In genomic region chr3:96560881-96561668, GRCm38 (mm10) we compare ENCODE assay signal across 8 mouse cellular contexts. TPM values are rescaled to one million over a fixed set of nuclear protein-coding genes. Genes with fewer than 3 reads are reported as not detected.
A peak's percentile ranks its signal among the peaks of the same experiment; 100 is the strongest.
DNase-seq lines count a peak whose midpoint lies in the region; ATAC-seq and TF ChIP-seq lines count a peak whose summit lies in the region.

No protein-coding gene starts in this region.

- no peak overlapping the region for H3K4me2 ChIP-seq in hindbrain, embryonic 11.5 days (replicated peaks; ENCODE audit: low read depth, low read length)
- peak overlapping the region; percentile 70 for H3K4me2 ChIP-seq in liver, postnatal 0 days (ENCODE audit: low read depth, low read length)

- 91% methylated on average over 9 of the region's 9 CpGs for WGBS in hindbrain, embryonic 11.5 days
- 52% methylated on average over 9 of the region's 9 CpGs for whole genome bisulfite sequencing in liver, postnatal 0 days (ENCODE audit: insufficient replicate concordance)

- TF ChIP-seq CTCF in G1E (IDR thresholded peaks at IDR 0.05; ENCODE audit: low read depth, low read length) = no peak
- TF ChIP-seq CTCF in liver, postnatal 0 days (IDR thresholded peaks at IDR 0.05; ENCODE audit: low read depth) = no peak

- ATAC-seq in G1E (ENCODE audit: extremely low read depth, insufficient number of reproducible peaks, low FRiP score, poor library complexity, severe bottlenecking) = no peak
- no peak for ATAC-seq in hindbrain, embryonic 11.5 days (ENCODE audit: low FRiP score)
- ATAC-seq in liver, postnatal 0 days = peak; percentile 12
- ATAC-seq in granulocyte monocyte progenitor cell, adult 5-6 weeks (replicated peaks; ENCODE audit: poor library complexity, severe bottlenecking) = no peak

- H3K27me3 ChIP-seq in G1E (ENCODE audit: insufficient read depth, low read length) = no peaks in the 10 kb centered on the region
- no peaks in the 10 kb centered on the region for H3K27me3 ChIP-seq in hindbrain, embryonic 11.5 days (ENCODE audit: control insufficient read depth, insufficient read depth, low read length)
- H3K27me3 ChIP-seq in liver, postnatal 0 days (ENCODE audit: insufficient read depth, low read length) = no peaks in the 10 kb centered on the region

- 0 out of 2 replicates have a peak overlapping the region, but pooled peaks have one; percentile 6 for H3K27ac ChIP-seq in hindbrain, embryonic 11.5 days (ENCODE audit: low read depth, low read length)
- H3K27ac ChIP-seq in liver, postnatal 0 days (ENCODE audit: low read depth) = peak overlapping the region; percentile 99

- no peaks in the 10 kb centered on the region for H3K9me3 ChIP-seq in G1E (replicated peaks)
- no peaks in the 10 kb centered on the region for H3K9me3 ChIP-seq in hindbrain, embryonic 11.5 days (ENCODE audit: control insufficient read depth, low read length)
- no peaks in the 10 kb centered on the region for H3K9me3 ChIP-seq in liver, postnatal 0 days (ENCODE audit: low read length)

- peaks cover 28% of the 10 kb centered on the region for H3K36me3 ChIP-seq in G1E (replicated peaks)
- H3K36me3 ChIP-seq in hindbrain, embryonic 11.5 days (ENCODE audit: control insufficient read depth, insufficient read depth, low read length) = no peaks in the 10 kb centered on the region
- H3K36me3 ChIP-seq in liver, postnatal 0 days (replicated peaks; ENCODE audit: insufficient read depth, low read length) = peaks cover 25% of the 10 kb centered on the region

- H3K4me3 ChIP-seq in G1E (ENCODE audit: low read depth, low read length) = peak overlapping the region; percentile 80; the same call in 1 of the 2 replicates
- H3K4me3 ChIP-seq in hindbrain, embryonic 11.5 days (ENCODE audit: low read depth, low read length) = no peak overlapping the region
- H3K4me3 ChIP-seq in liver, postnatal 0 days (ENCODE audit: low read depth, low read length) = peak overlapping the region; percentile 91

- peak; percentile 16 for DNase-seq in adrenal gland, postnatal 14 days
- no peak for DNase-seq in adrenal gland, postnatal 4 days (ENCODE audit: low spot score in 2 of 2)
- no peak for DNase-seq in G1E (ENCODE audit: low spot score)
- no peak for DNase-seq in hindbrain, embryonic 11.5 days (ENCODE audit: low spot score)
- DNase-seq in liver, postnatal 0 days = peak; percentile 58
- DNase-seq in thymus, postnatal 10 days (ENCODE audit: low spot score in 2 of 2) = no peak
- DNase-seq in ovary, postnatal 14 days (ENCODE audit: low spot score) = no peak

- peaks cover 51% of the 10 kb centered on the region for H3K4me1 ChIP-seq in G1E (ENCODE audit: insufficient read depth, low read depth, low read length)
- H3K4me1 ChIP-seq in hindbrain, embryonic 11.5 days (replicated peaks; ENCODE audit: control insufficient read depth, insufficient read depth, low read length) = no peaks in the 10 kb centered on the region; the same call in 1 of the 2 replicates
- peaks cover 22% of the 10 kb centered on the region for H3K4me1 ChIP-seq in liver, postnatal 0 days (ENCODE audit: insufficient read depth)

- no peak overlapping the region for H3K9ac ChIP-seq in hindbrain, embryonic 11.5 days (ENCODE audit: low read depth, low read length)
- peak overlapping the region; percentile 98 for H3K9ac ChIP-seq in liver, postnatal 0 days (replicated peaks)

- 0 out of 2 replicates have a peak, but pooled peaks have one; percentile 9 for TF ChIP-seq EP300 in liver, postnatal 0 days (IDR thresholded peaks at IDR 0.05; ENCODE audit: low read depth)

RNA-seq across cellular contexts. Expression of gene Txnip, which starts 3.3 kb away (rescaled TPM):
- total RNA-seq in adrenal gland, postnatal 14 days (2021) = 479 and 772 TPM in 2 replicates
- total RNA-seq in adrenal gland, postnatal 4 days (2021) = 100 to 1,000 TPM; 980 to 992 TPM
- 1,322 and 1,463 TPM in 2 replicates for total RNA-seq in G1E (2014; fragmentation: Nextera tagmentation)
- total RNA-seq in G1E (2017) = 307 and 332 TPM in 2 replicates
- 16.1 and 19.5 TPM in 2 replicates for polyA plus RNA-seq in G1E (2012)
- polyA plus RNA-seq in hindbrain, embryonic 11.5 days (2014; fragmentation: Nextera tagmentation; extraction: Ambion mirVana) = 48.9 and 53.4 TPM in 2 replicates
- 65.3 and 72.4 TPM in 2 replicates for polyA plus RNA-seq in liver, postnatal 0 days (2015; fragmentation: Nextera tagmentation; extraction: Ambion mirVana)
- 80.1 and 110 TPM in 2 replicates for total RNA-seq in granulocyte monocyte progenitor cell, adult 5-6 weeks (2014; fragmentation: Nextera tagmentation)
- total RNA-seq in granulocyte monocyte progenitor cell, adult 5-6 weeks (2017) = 79.0 and 80.5 TPM in 2 replicates

RNA-seq across cellular contexts. Expression of gene Gm16253, which starts 15.7 kb away (rescaled TPM):
- total RNA-seq in adrenal gland, postnatal 14 days (2021) = not detected in 2 replicates
- total RNA-seq in adrenal gland, postnatal 4 days (2021) = not detected
- not detected in 2 replicates for total RNA-seq in G1E (2014; fragmentation: Nextera tagmentation)
- not detected in 2 replicates for total RNA-seq in G1E (2017)
- not detected in 2 replicates for polyA plus RNA-seq in G1E (2012)
- 0.46 and 0.70 TPM in 2 replicates for polyA plus RNA-seq in hindbrain, embryonic 11.5 days (2014; fragmentation: Nextera tagmentation; extraction: Ambion mirVana)
- polyA plus RNA-seq in liver, postnatal 0 days (2015; fragmentation: Nextera tagmentation; extraction: Ambion mirVana) = not detected in 2 replicates
- total RNA-seq in granulocyte monocyte progenitor cell, adult 5-6 weeks (2014; fragmentation: Nextera tagmentation) = not detected in 2 replicates
- total RNA-seq in granulocyte monocyte progenitor cell, adult 5-6 weeks (2017) = not detected in 2 replicates

RNA-seq across cellular contexts. Expression of gene Polr3gl, which starts 32.9 kb away (rescaled TPM):
- total RNA-seq in adrenal gland, postnatal 14 days (2021) = 35.0 and 36.1 TPM in 2 replicates
- total RNA-seq in adrenal gland, postnatal 4 days (2021) = 10 to 100 TPM; 37.6 to 37.8 TPM
- total RNA-seq in G1E (2014; fragmentation: Nextera tagmentation) = 40.0 and 45.7 TPM in 2 replicates
- 35.4 and 40.7 TPM in 2 replicates for total RNA-seq in G1E (2017)
- polyA plus RNA-seq in G1E (2012) = 12.0 and 12.5 TPM in 2 replicates
- 15.4 and 16.6 TPM in 2 replicates for polyA plus RNA-seq in hindbrain, embryonic 11.5 days (2014; fragmentation: Nextera tagmentation; extraction: Ambion mirVana)
- polyA plus RNA-seq in liver, postnatal 0 days (2015; fragmentation: Nextera tagmentation; extraction: Ambion mirVana) = 12.9 and 14.7 TPM in 2 replicates
- total RNA-seq in granulocyte monocyte progenitor cell, adult 5-6 weeks (2014; fragmentation: Nextera tagmentation) = 15.6 and 43.7 TPM in 2 replicates
- 50.5 and 57.8 TPM in 2 replicates for total RNA-seq in granulocyte monocyte progenitor cell, adult 5-6 weeks (2017)

RNA-seq across cellular contexts. Expression of gene Ankrd34a, which starts 35.4 kb away (rescaled TPM):
- 0.49 and 0.70 TPM in 2 replicates for total RNA-seq in adrenal gland, postnatal 14 days (2021)
- total RNA-seq in adrenal gland, postnatal 4 days (2021) = 1 to 10 TPM in 1 of 2 experiments, under 1 TPM in 1; 0.59 to 1.5 TPM
- total RNA-seq in G1E (2014; fragmentation: Nextera tagmentation) (not detected in 2 replicates), G1E (2017) (0.05 TPM in 1 of 2 replicates, not detected in the other)
- 0.03 and 0.04 TPM in 2 replicates for polyA plus RNA-seq in G1E (2012)
- polyA plus RNA-seq in hindbrain, embryonic 11.5 days (2014; fragmentation: Nextera tagmentation; extraction: Ambion mirVana) = 2.0 and 2.4 TPM in 2 replicates
- not detected in 2 replicates for polyA plus RNA-seq in liver, postnatal 0 days (2015; fragmentation: Nextera tagmentation; extraction: Ambion mirVana)
- not detected in 2 replicates for total RNA-seq in granulocyte monocyte progenitor cell, adult 5-6 weeks (2014; fragmentation: Nextera tagmentation)
- not detected in 2 replicates for total RNA-seq in granulocyte monocyte progenitor cell, adult 5-6 weeks (2017)

RNA-seq across cellular contexts. Expression of gene Hfe2, which starts 36.1 kb away (rescaled TPM):
- 6.9 TPM in 1 of 2 replicates, not detected in the other for total RNA-seq in adrenal gland, postnatal 14 days (2021)
- total RNA-seq in adrenal gland, postnatal 4 days (2021) = 10 to 100 TPM in 1 of 2 experiments, 1 to 10 TPM in 1; 3.9 to 11.2 TPM
- not detected in 2 replicates for total RNA-seq in G1E (2014; fragmentation: Nextera tagmentation)
- total RNA-seq in G1E (2017) = not detected in 2 replicates
- polyA plus RNA-seq in G1E (2012) = not detected in 2 replicates
- 1.5 and 1.6 TPM in 2 replicates for polyA plus RNA-seq in hindbrain, embryonic 11.5 days (2014; fragmentation: Nextera tagmentation; extraction: Ambion mirVana)
- 19.2 and 21.8 TPM in 2 replicates for polyA plus RNA-seq in liver, postnatal 0 days (2015; fragmentation: Nextera tagmentation; extraction: Ambion mirVana)
- not detected in 2 replicates for total RNA-seq in granulocyte monocyte progenitor cell, adult 5-6 weeks (2014; fragmentation: Nextera tagmentation)
- not detected in 2 replicates for total RNA-seq in granulocyte monocyte progenitor cell, adult 5-6 weeks (2017)

Comparison
In these comparisons a context has a peak if more than half of its experiments do, and no peak if none do; other contexts are left out.
1. DNase-seq: peak in adrenal gland, postnatal 14 days (single experiment) and liver, postnatal 0 days (single experiment); none in adrenal gland, postnatal 4 days (0 of 2), G1E (single experiment), hindbrain, embryonic 11.5 days (single experiment), thymus, postnatal 10 days (0 of 2) and ovary, postnatal 14 days (single experiment).